Mouse (Mus musculus): Measurements from ENCODE around the gene Cpa5.

GRCm38 (mm10) chr6:30673764-30674561 lies 63.2 kb downstream of the Cpa5 start:
- TF ChIP-seq ETS1 (IDR thresholded peaks at IDR 0.05; ENCODE audit: low read depth, low read length): peak; percentile 41
- TF ChIP-seq ZMIZ1 (IDR thresholded peaks at IDR 0.05; ENCODE audit: low read depth, low read length): no peak
- TF ChIP-seq EP300 (IDR thresholded peaks at IDR 0.05; ENCODE audit: low read depth in 1 of 2, low read length in 2 of 2): peak; percentile 78 to 84
- no peak for TF ChIP-seq USF2 (IDR thresholded peaks at IDR 0.05; ENCODE audit: borderline replicate concordance in 1 of 2, insufficient read depth in 1 of 2, low read depth in 1 of 2, low read length in 2 of 2)
- peak; percentile 85 for TF ChIP-seq GATA1 (IDR thresholded peaks at IDR 0.05; ENCODE audit: low read depth, low read length)
- TF ChIP-seq SMC3 (IDR thresholded peaks at IDR 0.05; ENCODE audit: low read depth, low read length): no peak
- no peak for TF ChIP-seq ZC3H11A (IDR thresholded peaks at IDR 0.05; ENCODE audit: low read depth, low read length)
- TF ChIP-seq MYB (IDR thresholded peaks at IDR 0.05; ENCODE audit: low read depth, low read length): peak; percentile 47; the same call in 1 of the 2 replicates
- no peak for TF ChIP-seq POLR2A (IDR thresholded peaks at IDR 0.05; ENCODE audit: control insufficient read depth in 1 of 2, insufficient read depth in 1 of 2, low read depth in 1 of 2, low read length in 2 of 2, poor library complexity in 1 of 2)
- TF ChIP-seq MAX (IDR thresholded peaks at IDR 0.05; ENCODE audit: low read length): no peak
- no peak for TF ChIP-seq POLR2AphosphoS5 (IDR thresholded peaks at IDR 0.05; ENCODE audit: borderline replicate concordance, low read depth, low read length)
- TF ChIP-seq CTCF (IDR thresholded peaks at IDR 0.05 in 2 of 3, conservative IDR thresholded peaks at IDR 0.05 in 1 of 3; ENCODE audit: control insufficient read depth in 1 of 3, insufficient read depth in 1 of 3, low read depth in 2 of 3, low read length in 3 of 3, poor library complexity in 1 of 3, severe bottlenecking in 1 of 3): no peak
